Mouse (Mus musculus): ENCODE results near the gene Lipo2. TPM values are rescaled to one million over a fixed set of nuclear protein-coding genes. Genes with fewer than 3 reads are reported as not detected.
"Not testable (repeated sequence)": the region's sequence is repeated elsewhere in the genome, so short reads cannot be mapped to it uniquely, and the experiment has no call there.

The Lipo2 gene
- 0.14 TPM in 2 replicates for polyA plus RNA-seq (2016; fragmentation: Nextera tagmentation; extraction: Ambion mirVana)

DNA sequence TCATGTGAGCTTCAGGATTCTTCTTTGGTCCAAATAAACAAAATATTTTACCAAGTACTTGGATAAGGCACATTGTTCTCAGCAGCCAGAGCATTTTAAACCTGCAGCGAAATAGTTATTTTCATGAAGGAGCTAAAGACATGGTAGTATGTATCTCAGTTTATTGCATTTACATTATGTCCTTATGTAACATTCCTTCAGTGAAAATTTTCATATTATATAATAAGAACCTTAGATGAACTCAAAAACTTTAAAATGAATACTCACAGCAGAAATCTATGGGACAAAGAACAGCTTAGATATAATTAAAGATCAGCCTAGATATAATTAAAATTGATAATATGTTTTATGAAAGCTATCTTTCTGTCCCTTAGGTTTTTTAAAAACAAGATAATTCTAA is at the start of gene Lipo2:
Gene Lipo2 (minus strand): TSS at position 101 of the 400 bp plus-strand sequence.
- not testable (repeated sequence) for H3K27ac ChIP-seq; H3K4me2 ChIP-seq; ATAC-seq (ENCODE audit: insufficient number of reproducible peaks, insufficient read depth, low FRiP score, low TSS enrichment, low read depth); H3K36me3 ChIP-seq; H3K27me3 ChIP-seq; H3K9ac ChIP-seq (replicated peaks); H3K4me3 ChIP-seq (replicated peaks); H3K4me1 ChIP-seq (replicated peaks); H3K9me3 ChIP-seq
- WGBS: 94% methylated on average over 1 of the region's 1 CpGs

DNA sequence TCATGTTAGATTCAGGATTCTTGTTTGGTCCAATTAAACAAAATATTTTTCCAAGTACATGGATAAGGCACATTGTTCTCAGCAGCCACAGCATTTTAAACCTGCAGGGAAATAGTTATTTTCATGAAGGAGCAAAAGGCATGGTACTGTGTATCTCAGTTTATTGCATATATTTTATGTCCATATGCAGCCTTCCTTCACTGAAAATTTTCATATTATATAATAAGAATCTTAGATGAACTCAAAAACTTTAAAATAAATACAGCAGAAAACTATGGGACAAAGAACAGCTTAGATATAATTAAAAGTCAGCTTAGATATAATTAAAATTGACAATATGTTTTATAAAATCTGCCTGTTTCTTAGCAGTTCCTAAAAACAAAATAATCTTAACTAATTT is 36.2 kb upstream of the Lipo2 start, which contains the start of gene Lipo1:
Gene Lipo1 (minus strand): TSS at position 101 of the 400 bp plus-strand sequence.
- not testable (repeated sequence) for H3K9ac ChIP-seq (replicated peaks); H3K27ac ChIP-seq; H3K4me2 ChIP-seq; H3K4me1 ChIP-seq (replicated peaks); H3K36me3 ChIP-seq; H3K4me3 ChIP-seq (replicated peaks); H3K27me3 ChIP-seq; ATAC-seq (ENCODE audit: insufficient number of reproducible peaks, insufficient read depth, low FRiP score, low TSS enrichment, low read depth); H3K9me3 ChIP-seq

DNA sequence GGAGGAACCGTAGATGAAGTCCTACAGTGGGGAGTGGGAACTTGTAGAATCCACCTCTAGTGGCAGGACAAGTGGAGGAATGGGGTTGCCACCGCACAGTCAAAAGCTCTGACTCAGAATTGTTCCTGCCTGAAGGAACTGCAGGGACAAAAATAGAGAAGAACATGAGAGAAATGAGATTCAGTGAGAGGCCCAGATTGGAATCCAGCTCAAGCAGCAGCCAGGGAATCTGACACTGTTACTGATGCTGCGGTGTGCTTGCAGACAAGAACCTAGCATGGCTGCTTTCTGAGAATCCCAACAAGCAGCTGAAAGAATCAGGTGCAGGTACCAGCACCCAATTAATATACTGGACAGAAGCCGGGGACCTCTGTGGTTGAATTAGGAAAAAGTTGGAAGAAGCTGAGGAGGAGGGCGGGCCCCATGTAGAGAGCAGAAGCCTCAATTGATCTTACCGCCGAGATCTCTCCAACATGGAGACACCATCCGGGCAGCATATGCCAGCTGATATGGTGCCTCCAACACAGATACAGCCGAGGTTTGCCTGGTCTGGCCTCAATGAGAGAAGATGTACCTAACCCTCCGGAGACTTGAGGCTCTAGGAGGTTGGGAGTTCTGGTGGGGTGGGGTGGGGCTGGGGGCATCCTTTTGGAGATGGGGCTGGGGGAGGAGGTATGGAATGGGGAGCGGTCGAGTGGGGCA is 35.6 kb upstream of the Lipo2 start:
- no peak for ATAC-seq (ENCODE audit: insufficient number of reproducible peaks, insufficient read depth, low FRiP score, low TSS enrichment, low read depth)
- H3K4me2 ChIP-seq: no peak overlapping the region
- no peaks in the 10 kb centered on the region for H3K4me1 ChIP-seq (replicated peaks)
- H3K27ac ChIP-seq: no peak overlapping the region
- 89% methylated on average over 12 of the region's 12 CpGs for WGBS
- H3K4me3 ChIP-seq (replicated peaks): no peak overlapping the region
- H3K9me3 ChIP-seq: no peaks in the 10 kb centered on the region
- no peaks in the 10 kb centered on the region for H3K36me3 ChIP-seq
- H3K27me3 ChIP-seq: no peaks in the 10 kb centered on the region
- H3K9ac ChIP-seq (replicated peaks): no peak overlapping the region

DNA sequence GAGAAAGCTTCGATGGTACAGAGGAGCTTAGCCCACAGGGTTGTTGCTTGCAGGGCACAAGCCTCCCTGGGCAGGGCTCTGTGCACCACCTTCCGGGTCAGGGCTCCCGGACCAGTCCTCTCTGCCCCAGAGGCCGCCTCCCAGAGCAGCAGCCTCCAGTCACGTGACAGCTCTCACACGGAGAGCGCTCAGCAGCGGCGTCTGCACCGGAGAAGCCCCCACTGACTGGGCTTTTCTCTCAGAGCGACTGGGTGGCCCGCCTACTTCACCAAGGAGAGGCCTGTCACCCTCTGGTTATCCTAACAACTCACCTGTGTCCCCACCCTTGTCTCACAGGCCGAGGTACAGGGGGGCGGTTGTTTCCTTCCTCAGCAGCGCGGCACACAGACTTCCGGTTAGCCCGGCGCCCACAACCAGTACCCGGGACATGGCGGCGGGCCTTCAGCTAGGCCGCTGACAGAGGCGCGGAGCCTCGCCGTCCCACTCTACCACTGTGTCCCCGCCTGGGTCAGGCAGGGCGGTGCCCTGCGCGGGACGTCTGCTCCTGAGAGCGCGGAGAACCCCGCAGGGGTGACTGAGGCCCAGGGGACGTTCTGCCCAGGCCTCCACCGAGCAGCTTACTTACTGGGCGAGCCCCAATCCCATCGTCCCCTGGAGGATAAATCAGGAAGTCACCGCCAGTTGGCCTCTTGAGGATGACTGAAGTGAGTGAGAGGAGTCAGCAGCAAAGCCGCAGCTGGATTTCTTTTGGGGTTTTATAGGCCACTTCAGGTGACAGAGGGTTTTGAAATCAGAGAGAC is 10.3 kb upstream of the Lipo2 start, which contains the start of gene Lipo3:
Gene Lipo3 (minus strand): TSS at position 665 of the 800 bp plus-strand sequence.
- not testable (repeated sequence) for H3K4me1 ChIP-seq (replicated peaks); H3K27me3 ChIP-seq; H3K36me3 ChIP-seq; H3K9ac ChIP-seq (replicated peaks); H3K27ac ChIP-seq; H3K9me3 ChIP-seq
- Histone ChIP-seq H3K4me3 (replicated peaks) (peak within 1 kb of the TSS; percentile 19; the same call in 1 of the 2 replicates), H3K4me2 (peak within 1 kb of the TSS; percentile 41)
- peak; percentile 68 for ATAC-seq (ENCODE audit: insufficient number of reproducible peaks, insufficient read depth, low FRiP score, low TSS enrichment, low read depth)
- 36% methylated on average over 13 of the region's 41 CpGs for WGBS

Other genes with a start within 250 kb of the Lipo2 start
- gene Lipo4, start 233.6 kb downstream of the Lipo2 start, polyA plus RNA-seq (2016; fragmentation: Nextera tagmentation; extraction: Ambion mirVana): not detected in 2 replicates
- gene Gm8978, start 126.1 kb downstream of the Lipo2 start, polyA plus RNA-seq (2016; fragmentation: Nextera tagmentation; extraction: Ambion mirVana): not detected in 2 replicates
- gene Lipo3, start 10.6 kb upstream of the Lipo2 start, polyA plus RNA-seq (2016; fragmentation: Nextera tagmentation; extraction: Ambion mirVana): 7.7 TPM in 2 replicates
- not detected in 2 replicates for gene Lipo1, start 36.1 kb upstream of the Lipo2 start, polyA plus RNA-seq (2016; fragmentation: Nextera tagmentation; extraction: Ambion mirVana)
- not detected in 2 replicates for gene Lipf, start 209.8 kb upstream of the Lipo2 start, polyA plus RNA-seq (2016; fragmentation: Nextera tagmentation; extraction: Ambion mirVana)